Mouse (Mus musculus) ES-Bruce4 (cell line): ENCODE measurements around the gene Galns. TPM values are rescaled to one million over a fixed set of nuclear protein-coding genes. Genes with fewer than 3 reads are reported as not detected.

ENCODE experiments used
- H3K27ac ChIP-seq: 2 replicates; pipeline ENCODE4 v1.5.1; 2012; ENCODE audit warnings: low read length, inconsistent platforms; ENCODE audit not compliant: insufficient read depth
- H3K27me3 ChIP-seq: 2 replicates; pipeline ENCODE4 v1.6.1; 2012; ENCODE audit warnings: mild to moderate bottlenecking, low read length, inconsistent platforms; ENCODE audit not compliant: control insufficient read depth, poor library complexity, insufficient read depth, severe bottlenecking
- H3K36me3 ChIP-seq: 2 replicates; pipeline ENCODE4 v1.6.1; 2012; ENCODE audit warnings: inconsistent platforms, mild to moderate bottlenecking, low read length, moderate library complexity; ENCODE audit not compliant: control insufficient read depth, poor library complexity, insufficient read depth, severe bottlenecking
- H3K4me1 ChIP-seq: one replicate; pipeline ENCODE4 v1.8.1; 2011; ENCODE audit warnings: low read length; ENCODE audit not compliant: control insufficient read depth, insufficient read depth
- H3K4me3 ChIP-seq: 2 replicates; pipeline ENCODE4 v1.5.1; 2011; ENCODE audit warnings: low read depth, mild to moderate bottlenecking, low read length
- H3K9ac ChIP-seq: 2 replicates; pipeline ENCODE4 v1.6.1; 2012; ENCODE audit warnings: low read depth, mild to moderate bottlenecking, inconsistent platforms; ENCODE audit not compliant: poor library complexity, severe bottlenecking
- H3K9me3 ChIP-seq: replicated peaks from 2 replicates; pipeline ENCODE4 v1.6.1; 2012; ENCODE audit warnings: mild to moderate bottlenecking, low read length, inconsistent platforms; ENCODE audit not compliant: control insufficient read depth, poor library complexity, insufficient read depth, severe bottlenecking
- CTCF ChIP-seq: IDR thresholded peaks from one replicate; pipeline ENCODE4 v1.8.1; 2011; ENCODE audit warnings: low read depth, low read length
- EP300 ChIP-seq: IDR thresholded peaks from 2 replicates; pipeline ENCODE4 v1.6.1; 2011; ENCODE audit warnings: low read depth, low read length; ENCODE audit not compliant: insufficient read depth
- POLR2A ChIP-seq: IDR thresholded peaks from one replicate; pipeline ENCODE4 v1.8.1; 2011; ENCODE audit warnings: low read length; ENCODE audit not compliant: insufficient read depth
- polyA plus RNA-seq: library from polyadenylated mRNA; stranded (reverse); fragments of >200 nt; gene quantifications from 2 replicates; pipeline ENCODE4 v1.2.4, GENCODE M21; 2011; ENCODE audit warnings: low read depth; ENCODE audit not compliant: missing spikeins, insufficient read depth, insufficient read length

Galns gene
- polyA plus RNA-seq, 1 experiment, result 11.9 TPM

- no peaks in the 10 kb centered on the region for H3K4me1 ChIP-seq
- no peaks in the 10 kb centered on the region for H3K36me3 ChIP-seq
- no peak overlapping the region for H3K4me3 ChIP-seq
- no peaks in the 10 kb centered on the region for H3K9me3 ChIP-seq
- no peak overlapping the region for H3K27ac ChIP-seq
- no peaks in the 10 kb centered on the region for H3K27me3 ChIP-seq
- TF ChIP-seq POLR2A, result no peak
- no peak for TF ChIP-seq CTCF
- no peak for TF ChIP-seq EP300
- no peak overlapping the region for H3K9ac ChIP-seq
These were observed 30.8 kb upstream of the Galns start for GRCm38 (mm10) chr8:122642071-122642470.

GRCm38 (mm10) chr8:122641406-122641805 is 30.1 kb upstream of the Galns start:
- Histone ChIP-seq H3K4me3 (no peak overlapping the region), H3K9me3 (no peaks in the 10 kb centered on the region), H3K9ac (no peak overlapping the region), H3K4me1 (no peaks in the 10 kb centered on the region), H3K27me3 (no peaks in the 10 kb centered on the region), H3K27ac (no peak overlapping the region), H3K36me3 (no peaks in the 10 kb centered on the region)
- TF ChIP-seq POLR2A, result no peak
- TF ChIP-seq EP300, result no peak
- no peak for TF ChIP-seq CTCF

GRCm38 (mm10) chr8:122640825-122641224 is 29.6 kb upstream of the Galns start:
- Histone ChIP-seq H3K27ac (no peak overlapping the region), H3K4me1 (no peaks in the 10 kb centered on the region)

GRCm38 (mm10) chr8:122639521-122640248 is 28.4 kb upstream of the Galns start:
- Histone ChIP-seq H3K27ac (no peak overlapping the region), H3K4me1 (no peaks in the 10 kb centered on the region), H3K9me3 (no peaks in the 10 kb centered on the region), H3K27me3 (no peaks in the 10 kb centered on the region), H3K36me3 (no peaks in the 10 kb centered on the region), H3K4me3 (no peak overlapping the region), H3K9ac (no peak overlapping the region)
- TF ChIP-seq POLR2A (no peak), CTCF (no peak), EP300 (no peak)

More at GRCm38 (mm10) chr8:122640825-122641224, 29.6 kb upstream of the Galns start:
- no peak for TF ChIP-seq EP300
- TF ChIP-seq CTCF, result no peak
- no peak for TF ChIP-seq POLR2A
- no peaks in the 10 kb centered on the region for H3K36me3 ChIP-seq
- no peak overlapping the region for H3K9ac ChIP-seq
- H3K9me3 ChIP-seq, result no peaks in the 10 kb centered on the region
- H3K4me3 ChIP-seq, result no peak overlapping the region
- no peaks in the 10 kb centered on the region for H3K27me3 ChIP-seq

GRCm38 (mm10) chr8:122638601-122639000 is 27.3 kb upstream of the Galns start:
- Histone ChIP-seq H3K27me3 (no peaks in the 10 kb centered on the region), H3K9me3 (no peaks in the 10 kb centered on the region), H3K4me3 (no peak overlapping the region), H3K9ac (no peak overlapping the region), H3K36me3 (no peaks in the 10 kb centered on the region), H3K27ac (no peak overlapping the region), H3K4me1 (no peaks in the 10 kb centered on the region)
- no peak for TF ChIP-seq CTCF
- no peak for TF ChIP-seq POLR2A
- TF ChIP-seq EP300, result no peak

GRCm38 (mm10) chr8:122637230-122637629 is 26.0 kb upstream of the Galns start:
- TF ChIP-seq EP300, result no peak
- no peak for TF ChIP-seq POLR2A
- Histone ChIP-seq H3K4me3 (no peak overlapping the region), H3K4me1 (no peaks in the 10 kb centered on the region), H3K9ac (no peak overlapping the region), H3K27ac (no peak overlapping the region), H3K9me3 (no peaks in the 10 kb centered on the region), H3K36me3 (no peaks in the 10 kb centered on the region), H3K27me3 (no peaks in the 10 kb centered on the region)
